Mouse (Mus musculus): ENCODE data around the gene Sergef.

DNA sequence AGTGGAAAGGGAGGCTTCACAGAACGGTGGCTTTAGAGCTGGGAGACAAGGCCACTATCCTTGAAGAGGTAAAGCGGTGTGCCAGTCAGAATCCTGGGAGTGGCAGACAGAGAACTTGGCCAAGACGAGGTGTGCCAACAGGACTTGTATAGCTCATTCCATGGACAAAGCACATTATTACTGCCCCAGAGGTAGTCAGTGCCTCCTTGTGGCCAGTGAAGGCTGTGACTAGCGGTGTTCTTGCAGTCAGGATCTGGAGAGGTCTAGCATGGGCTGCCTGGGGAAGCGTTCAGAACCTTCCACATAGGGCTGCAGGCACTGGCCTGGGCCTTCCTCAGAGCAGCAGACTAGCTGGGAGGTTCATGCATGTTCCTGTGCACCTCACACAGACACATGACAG is 203.8 kb downstream of the Sergef start:
- TF ChIP-seq CTCF (IDR thresholded peaks at IDR 0.05), result no peak
- TF ChIP-seq POLR2A (IDR thresholded peaks at IDR 0.05; ENCODE audit: insufficient read depth, low read depth, low read length), result no peak
- no peak for TF ChIP-seq EP300 (IDR thresholded peaks at IDR 0.05; ENCODE audit: insufficient read depth, low read depth, low read length)
